Mouse (Mus musculus) embryo, embryonic 10.5 days (tissue): ENCODE measurements around the gene Macf1.
"Not testable (repeated sequence)": the region's sequence is repeated elsewhere in the genome, so short reads cannot be mapped to it uniquely, and the experiment has no call there.

Experiments used
- DNase-seq: peaks from one replicate; pipeline ENCODE4 v3.0.0-alpha.2; 2015; ENCODE audit warnings: low spot score

Macf1 gene

DNA sequence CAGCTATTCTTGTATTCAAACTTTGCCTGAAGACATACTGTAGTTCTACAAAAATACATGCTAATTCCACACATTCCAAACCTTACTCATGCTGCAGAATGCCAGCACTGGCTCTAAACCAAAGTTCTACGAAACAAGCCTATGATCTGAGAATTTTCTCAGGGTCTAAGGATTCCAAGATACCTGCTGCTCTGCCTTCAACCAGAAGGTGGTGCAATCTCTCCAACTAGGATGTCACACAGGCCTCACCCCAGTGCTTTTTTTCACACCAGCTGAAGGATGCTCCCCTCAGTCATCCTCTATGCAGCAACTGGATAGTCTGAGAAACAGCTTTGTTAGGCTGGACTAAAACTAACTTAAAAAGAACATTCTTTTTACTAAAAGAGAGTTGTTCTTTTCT, 148.9 kb downstream of the Macf1 start:
- peak; percentile 83 for DNase-seq

DNA sequence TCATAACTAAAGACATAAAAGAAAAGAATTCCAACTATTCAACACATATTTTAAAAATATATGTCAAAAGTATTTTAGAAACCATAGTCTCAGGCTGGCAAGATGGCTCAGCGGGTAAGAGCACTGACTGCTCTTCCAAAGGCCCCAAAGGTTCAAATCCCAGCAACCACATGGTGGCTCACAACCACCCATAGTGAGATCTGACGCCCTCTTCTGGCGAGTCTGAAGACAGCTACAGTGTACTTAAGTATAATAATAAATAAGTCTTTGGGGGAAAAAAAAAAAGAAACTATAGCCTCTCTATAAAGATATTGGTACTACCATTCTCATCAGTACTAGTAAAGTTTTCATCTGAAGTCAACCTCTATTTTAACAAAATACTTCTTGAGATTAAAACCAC, 152.2 kb downstream of the Macf1 start:
- DNase-seq, result no peak

DNA sequence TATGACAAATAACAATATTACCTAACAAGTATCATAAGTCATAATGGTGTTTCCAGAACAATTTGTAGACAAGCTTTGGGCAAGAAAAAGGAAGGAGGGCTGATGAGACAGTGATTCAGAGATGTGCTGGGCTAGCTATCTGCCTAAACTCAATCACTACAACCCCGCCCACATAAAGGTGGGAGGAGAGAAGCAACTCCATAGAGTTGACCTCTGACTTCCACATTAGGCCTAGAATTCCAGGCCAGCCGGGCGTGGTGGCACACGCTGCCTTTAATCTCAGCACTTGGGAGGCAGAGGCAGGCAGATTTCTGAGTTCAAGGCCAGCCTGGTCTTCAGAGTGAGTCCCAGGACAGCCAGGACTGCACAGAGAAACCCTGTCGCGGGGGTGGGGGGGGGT, 153.2 kb downstream of the Macf1 start:
- no peak for DNase-seq

DNA sequence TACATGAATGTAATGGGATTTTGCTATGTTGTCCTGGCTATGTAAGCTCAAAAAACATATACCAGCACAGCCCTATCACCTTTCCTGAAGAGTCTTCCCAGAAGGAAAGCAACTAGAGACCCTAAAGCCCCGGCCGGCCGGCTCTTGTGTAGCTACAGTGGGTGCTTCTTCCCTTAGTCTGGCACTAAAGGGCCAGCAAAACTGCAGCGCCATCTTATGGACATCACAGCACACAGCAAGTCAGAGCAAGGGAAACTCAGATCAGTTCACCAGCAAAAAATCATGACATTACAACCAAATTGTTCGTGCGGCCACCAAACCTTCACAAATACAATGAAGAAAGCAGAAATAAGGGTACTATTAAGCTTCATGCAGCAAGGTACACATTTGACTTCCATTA, 154.9 kb downstream of the Macf1 start:
- DNase-seq, result peak; percentile 72

DNA sequence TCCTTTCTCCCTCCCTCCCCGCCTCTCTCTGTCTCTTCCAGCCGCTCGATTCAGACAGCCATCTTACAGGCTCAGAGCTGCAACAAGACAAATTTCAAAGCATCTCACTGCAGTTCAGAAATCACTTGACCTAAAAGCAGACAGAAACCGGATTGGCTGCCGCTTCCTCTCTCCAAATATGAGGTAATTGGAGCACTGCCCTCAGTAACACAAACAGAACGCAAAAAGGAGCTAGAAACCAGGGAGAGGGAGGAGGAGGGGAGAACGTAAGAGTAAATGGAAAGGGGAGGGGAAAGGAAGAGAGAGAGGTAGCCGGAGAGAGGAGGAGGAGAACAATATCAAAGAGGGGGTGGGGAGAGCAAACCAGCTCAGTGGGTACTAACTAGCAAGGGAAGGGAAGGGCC, 156.6 kb downstream of the Macf1 start:
- peak; percentile 61 for DNase-seq

DNA sequence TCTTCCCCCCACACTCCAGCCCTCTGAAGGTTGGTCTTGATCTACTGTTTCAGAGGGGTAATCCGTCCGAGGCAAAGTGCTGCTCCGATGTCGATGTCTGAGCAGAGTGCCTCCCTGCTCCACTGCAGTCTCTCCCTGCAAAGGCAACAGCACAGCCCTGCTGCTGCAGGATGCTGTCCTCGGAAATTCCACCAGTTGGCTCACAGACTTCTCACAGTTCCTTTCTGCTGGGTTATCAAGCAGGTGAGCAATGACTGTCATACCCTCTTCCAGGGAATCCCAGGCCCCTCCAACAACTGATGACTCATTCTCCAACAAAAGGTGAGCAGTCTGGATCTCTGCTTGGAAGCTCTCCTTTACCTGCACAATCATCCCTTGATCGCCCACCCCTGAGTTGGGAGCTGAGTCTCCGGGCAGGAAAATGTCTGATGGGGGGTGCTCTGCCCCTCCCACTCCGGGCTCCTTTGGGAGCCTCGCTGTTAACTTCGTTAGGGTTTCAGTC, 157.3 kb downstream of the Macf1 start:
- DNase-seq, result no peak

DNA sequence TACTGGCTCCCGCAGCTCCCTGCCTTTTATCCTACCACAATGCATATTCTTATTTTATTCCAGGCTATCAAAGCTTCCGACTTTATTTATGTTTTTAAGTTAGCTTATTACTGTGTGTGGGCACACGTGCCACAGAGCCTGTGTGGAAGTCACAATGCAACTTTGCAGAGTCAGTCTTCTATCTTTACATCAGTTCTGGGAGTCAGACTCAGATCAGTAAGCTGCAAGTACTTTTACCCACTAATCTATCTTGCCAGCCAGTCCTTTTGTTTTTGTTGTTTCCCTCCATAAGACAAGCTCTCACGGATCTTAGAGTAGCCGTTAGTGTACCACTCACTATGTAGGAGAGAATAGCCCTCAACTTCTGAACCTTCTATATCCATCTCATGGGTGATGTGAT, 159.4 kb downstream of the Macf1 start:
- no peak for DNase-seq

DNA sequence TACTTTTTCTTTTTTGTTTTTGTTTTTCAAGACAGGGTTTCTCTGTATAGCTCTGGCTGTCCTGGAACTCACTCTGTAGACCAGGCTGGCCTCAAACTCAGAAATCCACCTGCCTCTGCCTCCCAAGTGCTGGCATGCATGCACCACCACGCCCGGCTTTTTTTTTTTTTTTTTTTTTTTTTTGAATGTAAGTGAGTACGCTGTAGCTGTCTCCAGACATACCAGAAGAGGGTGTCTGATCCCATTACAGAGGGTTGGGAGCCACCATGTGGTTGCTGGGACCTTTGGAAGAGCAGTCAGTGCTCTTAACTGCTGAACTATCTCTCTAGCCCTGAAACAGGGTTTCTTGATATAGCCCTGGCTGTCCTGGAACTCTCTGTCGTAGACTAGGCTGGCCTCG, 164.0 kb downstream of the Macf1 start:
- DNase-seq, result not testable (repeated sequence)

DNA sequence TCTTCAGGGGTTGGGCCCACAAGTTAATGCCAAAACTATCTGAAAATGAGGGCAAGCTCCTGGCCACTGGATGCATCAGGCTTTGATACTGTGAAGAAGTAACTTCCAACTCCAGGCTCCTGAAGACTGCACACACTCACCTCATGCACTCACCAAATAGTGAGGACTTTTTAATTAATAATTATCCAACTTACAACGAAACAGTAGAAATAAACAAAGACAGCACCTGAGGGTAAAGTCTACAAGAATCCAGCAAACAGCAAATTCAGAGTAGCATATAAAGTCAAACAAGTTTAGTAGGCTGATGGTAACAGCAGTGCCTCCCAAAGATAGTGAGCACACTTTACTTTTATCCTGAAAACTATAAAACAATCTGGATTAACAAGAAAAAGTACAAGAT, 168.5 kb downstream of the Macf1 start:
- DNase-seq, result no peak

DNA sequence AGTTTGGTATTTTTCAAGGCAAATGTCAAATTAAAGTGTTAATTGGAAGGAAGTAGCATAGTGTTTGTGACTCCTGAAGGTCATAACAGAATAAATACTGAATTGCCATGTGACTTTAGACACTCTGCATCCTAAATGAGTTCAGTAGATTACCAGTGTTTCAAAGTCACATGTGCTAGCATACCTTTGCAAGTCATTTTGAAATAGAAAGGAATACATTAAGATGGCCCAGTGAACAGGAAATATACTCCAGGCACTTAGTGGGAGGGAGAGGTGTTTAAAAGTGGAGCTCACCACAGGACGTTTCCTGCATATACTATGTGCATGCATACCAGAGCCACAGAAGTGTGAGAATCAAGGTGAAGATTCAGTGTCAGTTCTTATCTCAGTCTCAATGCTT, 174.0 kb downstream of the Macf1 start:
- DNase-seq, result no peak

DNA sequence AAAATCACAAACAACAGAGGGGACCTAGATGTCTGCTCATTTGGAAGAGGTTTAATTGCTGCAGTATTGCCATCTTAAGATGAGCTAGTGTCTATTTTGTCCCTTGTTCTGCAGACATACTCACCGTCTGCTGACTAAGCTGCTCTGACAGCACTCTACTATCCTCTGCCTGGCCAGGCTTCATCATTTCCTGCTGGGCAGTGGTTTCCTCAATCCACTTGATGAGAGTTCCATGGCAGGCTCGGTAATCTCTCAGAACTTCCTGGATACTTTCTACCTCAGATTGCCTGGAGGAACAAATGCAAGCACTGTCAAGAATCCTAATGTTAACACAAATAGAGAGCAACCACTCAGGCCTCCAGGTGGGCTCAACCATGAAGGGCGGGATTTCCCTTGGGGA, 195.1 kb downstream of the Macf1 start:
- DNase-seq, result no peak

DNA sequence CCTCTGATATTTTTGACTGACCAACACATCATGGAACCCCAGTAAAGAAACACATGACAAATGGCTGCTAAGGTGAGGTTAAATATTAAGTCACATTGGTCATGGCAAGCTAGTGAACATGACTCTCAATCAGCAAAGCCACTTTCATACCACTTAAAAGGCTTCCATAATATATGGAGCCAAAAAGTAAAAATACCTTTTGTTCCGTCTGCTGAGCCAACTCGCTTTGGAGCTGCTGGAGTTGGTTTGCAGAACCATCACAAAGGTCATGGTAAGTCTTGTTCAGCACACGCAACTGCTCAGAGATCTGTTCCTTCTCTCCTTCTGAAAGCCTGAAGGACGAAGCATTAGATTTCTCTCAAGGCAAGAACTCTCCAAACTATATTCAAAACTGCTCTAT, 204.2 kb downstream of the Macf1 start:
- DNase-seq, result no peak

DNA sequence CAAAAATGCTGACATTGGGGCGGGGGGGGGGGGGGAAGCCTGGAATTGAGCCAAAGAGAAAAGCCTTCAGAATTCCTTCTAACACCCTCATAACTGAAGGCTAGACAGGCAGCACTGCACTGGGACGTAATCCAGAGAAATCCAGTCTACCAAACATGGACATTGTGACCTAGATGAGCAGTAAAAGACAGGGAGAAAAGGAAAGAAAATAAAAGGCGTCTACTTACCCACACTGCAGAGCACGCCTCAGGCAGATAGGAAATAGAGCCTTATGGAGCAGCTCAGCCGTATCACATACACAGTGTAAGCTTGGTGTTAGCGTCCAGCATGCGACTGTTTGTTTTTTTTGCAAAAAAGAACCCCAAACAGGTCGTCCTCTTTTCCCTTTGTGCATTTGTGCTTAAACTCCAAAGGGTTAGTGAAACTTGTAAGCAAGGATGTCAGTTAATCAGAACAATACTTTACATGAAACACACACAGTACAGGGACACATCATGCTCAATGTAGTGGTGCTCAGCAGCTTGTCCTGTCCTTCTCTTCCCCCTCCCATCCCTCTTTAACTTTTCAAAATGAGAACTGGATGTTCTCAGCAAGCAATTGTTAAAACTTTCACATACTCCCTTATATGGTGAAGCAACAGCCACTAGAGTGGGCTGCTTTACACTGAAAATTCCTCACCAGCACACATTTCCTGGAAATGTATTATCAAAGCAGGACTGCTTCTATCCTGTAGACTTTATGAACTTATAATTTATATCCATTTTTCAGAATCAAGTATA, 205.3 kb downstream of the Macf1 start:
- no peak for DNase-seq

DNA sequence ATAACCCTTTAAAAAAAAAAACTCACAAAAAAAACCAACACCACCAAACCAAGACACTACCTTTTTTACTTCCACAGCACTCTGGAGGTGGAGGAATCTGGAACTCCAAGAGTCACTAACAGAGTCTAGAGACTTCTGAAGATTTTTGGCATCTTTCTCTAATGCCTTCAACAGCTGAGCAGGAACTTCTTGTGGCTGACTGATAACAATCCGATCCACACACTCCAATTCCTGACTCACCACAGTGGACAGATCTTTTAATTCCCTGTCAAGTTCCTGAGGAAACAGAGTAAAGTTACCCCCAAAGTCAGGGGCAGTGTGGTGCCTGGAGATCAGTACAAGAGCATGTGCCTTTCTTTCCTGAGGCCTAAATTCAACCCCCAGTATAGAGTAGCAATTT, 218.4 kb downstream of the Macf1 start:
- DNase-seq, result no peak

DNA sequence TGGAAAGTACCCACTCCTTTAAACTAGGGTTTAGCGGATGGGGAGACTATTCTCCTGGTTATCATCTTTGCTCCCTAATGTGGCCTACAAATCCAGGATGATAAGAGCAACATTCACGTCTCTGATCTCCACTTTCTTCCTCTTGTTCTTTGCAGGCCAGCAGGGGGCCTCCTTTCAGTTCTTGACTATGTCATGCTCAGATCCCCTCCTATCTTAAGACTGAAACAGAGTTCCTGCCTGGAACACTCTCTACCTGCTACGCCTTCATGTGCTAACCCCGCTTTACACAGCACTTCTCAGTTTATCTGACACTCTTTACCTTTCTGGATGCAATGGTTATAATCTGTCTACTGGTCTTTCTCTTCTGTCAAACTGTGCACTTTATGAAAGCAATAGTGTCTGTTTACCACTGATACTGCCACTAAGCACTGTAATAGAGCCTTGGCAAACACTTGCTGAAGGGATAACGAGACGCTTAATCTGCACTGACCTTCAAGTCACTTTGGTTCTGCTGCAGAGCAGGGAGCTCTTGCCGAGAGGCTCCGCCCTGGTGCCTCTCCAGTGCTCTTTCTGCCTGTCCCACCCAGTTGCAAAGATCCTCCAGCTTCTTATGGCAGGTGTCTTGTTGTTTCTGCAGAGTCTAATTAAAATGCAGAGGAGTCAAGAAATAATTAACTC, 223.4 kb downstream of the Macf1 start:
- peak; percentile 27 for DNase-seq

DNA sequence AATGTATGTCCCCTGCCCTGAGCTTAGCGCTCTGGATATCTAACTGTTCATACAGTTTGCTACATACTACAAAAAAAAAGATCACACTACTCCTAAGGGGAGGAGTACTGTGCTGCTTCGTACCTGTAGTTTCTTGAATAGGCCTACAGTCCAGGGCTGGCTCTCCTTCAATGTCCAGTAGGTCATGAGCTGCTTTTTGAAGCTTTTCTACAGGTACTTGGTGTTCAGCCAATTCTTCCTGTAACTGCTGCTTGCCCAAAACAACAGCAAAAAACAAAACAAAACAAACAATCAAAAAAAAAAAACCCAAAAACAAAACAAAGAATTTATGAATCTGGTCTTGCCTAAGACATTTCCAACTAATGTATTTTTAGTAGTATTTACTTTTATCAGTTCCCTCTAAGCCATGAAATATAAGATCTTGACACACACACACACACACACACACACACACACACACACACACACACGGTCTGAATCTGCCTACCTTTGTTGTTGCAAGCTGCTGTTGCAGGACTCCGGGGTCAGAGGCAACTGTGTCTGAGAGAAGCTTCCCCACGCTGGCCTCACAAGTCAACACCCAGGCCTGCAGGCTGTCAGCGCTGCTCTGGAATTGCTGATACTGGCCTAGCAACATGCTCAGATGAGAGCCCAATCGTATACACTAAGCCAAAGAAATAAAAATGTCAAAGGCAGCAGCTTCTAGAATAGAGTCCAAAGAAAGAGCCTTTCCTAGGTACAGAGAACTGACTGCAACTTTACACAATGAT, 229.1 kb downstream of the Macf1 start:
- no peak for DNase-seq

DNA sequence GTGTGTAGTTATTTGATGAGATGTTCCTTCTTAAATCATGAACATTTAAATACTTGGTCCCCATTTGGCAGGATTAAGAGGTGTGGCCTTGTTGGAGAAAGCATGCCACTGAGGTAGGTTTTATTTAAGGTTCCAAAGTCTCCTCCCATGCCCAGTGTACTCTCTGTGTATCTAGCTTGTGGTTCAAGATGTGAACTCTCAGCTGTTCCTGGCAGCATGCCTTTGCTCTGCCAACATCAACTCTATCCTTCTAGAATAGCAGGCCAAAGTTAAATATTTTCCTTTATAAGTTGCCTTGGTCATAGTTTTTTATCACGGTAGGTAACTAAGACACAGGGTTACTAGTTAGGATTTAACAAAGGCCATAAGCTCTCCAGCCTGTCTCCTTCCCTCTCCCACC, 230.4 kb downstream of the Macf1 start:
- DNase-seq, result no peak

DNA sequence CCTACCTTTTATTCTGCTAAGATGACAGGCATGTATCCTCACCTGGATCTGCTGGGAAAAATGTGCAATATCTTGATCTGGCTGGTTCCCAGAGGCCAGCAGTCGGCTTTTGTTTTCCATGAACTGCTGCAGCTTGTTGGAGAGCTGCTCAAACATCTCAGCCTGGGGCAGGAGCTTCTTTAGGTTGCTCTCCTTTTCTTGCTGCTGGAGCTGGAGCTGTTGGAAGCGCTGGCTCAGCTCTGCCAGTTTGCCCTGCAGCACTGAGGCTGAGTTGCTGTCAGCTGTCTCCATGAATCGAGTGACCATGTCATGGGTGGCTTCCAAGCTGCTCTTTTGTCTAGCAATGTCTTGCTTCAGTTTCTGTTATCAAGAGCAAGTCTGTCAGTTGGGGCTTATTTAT, 232.2 kb downstream of the Macf1 start:
- no peak for DNase-seq

DNA sequence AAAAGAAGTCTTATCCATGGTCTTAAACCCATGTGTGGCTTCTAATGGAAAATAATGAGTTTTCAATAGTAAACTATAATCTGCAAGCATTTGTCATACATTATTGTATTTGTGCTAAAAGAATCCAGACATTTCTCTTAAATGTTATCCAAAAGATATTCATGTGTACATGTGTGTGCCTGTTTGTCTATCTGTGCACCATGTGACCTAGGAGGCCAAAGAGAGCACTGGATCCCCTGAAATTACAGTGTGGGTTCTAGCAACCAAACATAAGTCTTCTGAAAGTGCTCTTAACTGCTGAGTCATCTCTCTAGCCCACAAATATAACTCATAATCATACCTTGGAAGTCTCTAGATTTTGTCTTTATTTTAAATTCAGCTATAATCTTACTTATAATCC, 234.9 kb downstream of the Macf1 start:
- DNase-seq, result no peak

DNA sequence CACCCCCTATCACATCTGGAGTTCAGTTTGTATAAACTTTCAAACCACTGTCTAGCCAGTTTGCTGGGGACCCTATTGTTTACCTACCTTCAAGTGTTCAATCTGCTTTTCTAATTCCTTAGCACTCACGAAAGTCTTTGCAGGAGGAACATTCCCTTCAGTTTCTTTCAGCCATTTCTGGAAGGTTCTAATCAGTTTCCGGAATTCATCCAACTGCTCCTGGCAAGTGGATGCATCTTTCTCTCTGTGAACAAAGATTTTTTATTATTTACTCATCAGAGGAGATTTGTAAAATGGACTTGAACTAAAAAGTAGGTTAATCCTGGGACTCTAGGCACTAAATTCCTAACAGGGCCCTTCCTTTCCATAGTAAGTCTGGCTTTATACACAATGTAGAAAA, 236.1 kb downstream of the Macf1 start:
- DNase-seq, result no peak

DNA sequence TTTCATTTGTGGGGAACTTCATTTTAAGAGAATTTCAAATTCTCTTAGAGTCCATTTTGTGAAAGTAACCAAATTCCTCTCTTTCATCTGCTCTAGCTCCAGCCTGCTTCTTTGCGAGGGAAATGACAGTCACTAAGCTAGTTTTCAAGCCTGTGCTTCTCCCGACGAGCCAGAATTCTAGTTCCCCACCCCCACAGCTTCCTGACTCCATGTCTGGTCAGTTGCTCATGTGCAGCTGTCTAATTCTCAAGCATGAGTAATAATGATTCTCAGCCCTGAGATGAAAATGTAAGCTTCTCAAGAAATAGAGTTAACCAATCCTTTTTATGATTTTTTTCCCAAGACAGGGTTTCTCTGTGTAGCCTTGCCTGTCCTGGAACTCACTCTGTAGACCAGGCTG, 236.9 kb downstream of the Macf1 start:
- DNase-seq, result no peak

DNA sequence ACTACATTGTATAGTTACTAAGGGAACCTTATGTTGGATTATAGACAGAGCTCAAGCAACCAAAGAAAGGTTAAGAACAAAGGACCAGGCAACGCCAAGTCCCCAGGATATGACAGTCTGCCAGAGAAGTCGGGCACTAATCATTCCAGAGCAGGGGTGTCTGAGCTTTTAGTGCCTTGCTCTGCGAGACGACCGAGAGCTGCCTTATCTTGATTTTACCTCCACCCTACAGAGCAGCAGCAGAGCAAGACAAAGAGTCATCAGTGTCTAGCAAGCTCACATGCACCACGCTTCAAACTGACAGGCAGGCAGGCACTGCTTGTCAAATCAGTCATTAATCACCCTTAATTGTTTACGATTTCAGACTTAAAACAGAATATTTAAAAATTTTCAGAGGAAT, 237.4 kb downstream of the Macf1 start:
- no peak for DNase-seq

DNA sequence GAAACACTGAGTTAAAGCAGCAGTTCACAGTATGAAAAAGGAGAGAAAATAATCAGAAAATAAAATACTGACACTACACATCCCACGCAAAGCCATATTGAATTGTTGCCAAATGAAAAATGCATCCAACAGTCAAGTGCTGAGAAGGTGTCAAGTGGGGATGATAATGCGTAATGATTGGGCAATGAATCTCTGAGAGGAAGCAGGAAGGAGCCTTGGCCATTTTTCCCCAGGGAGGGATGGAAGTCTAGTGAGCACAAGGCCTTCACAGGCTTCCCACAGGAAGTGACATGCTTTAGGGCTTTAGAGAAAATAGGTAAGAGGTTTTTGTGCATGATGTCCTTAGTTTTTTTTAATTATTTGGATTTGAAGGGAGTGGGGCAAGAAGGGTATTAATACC, 237.9 kb downstream of the Macf1 start:
- not testable (repeated sequence) for DNase-seq
